Mouse (Mus musculus): ENCODE measurements around the gene Tnrc18.

The Tnrc18 gene

GRCm38 (mm10) chr5:142822286-142823095 is 5.0 kb upstream of the Tnrc18 start:
- DNase-seq, result no peak

- DNase-seq, result no peak
These were observed 4.5 kb upstream of the Tnrc18 start for GRCm38 (mm10) chr5:142821974-142822285.

GRCm38 (mm10) chr5:142821266-142821973 is 4.0 kb upstream of the Tnrc18 start:
- peak; percentile 18 for DNase-seq

GRCm38 (mm10) chr5:142820276-142821265 is 3.1 kb upstream of the Tnrc18 start:
- DNase-seq, result no peak

- DNase-seq, result no peak
These were observed 2.2 kb upstream of the Tnrc18 start for GRCm38 (mm10) chr5:142819385-142820275.

GRCm38 (mm10) chr5:142818435-142819360 is 1.2 kb upstream of the Tnrc18 start:
- no peak for DNase-seq

- DNase-seq, result peak; percentile 46
These were observed 495 bp downstream of the Tnrc18 start for GRCm38 (mm10) chr5:142816811-142817523.

- DNase-seq, result peak; percentile 10
These were observed 1.2 kb downstream of the Tnrc18 start for GRCm38 (mm10) chr5:142816031-142816810.

- DNase-seq, result no peak
These were observed 2.0 kb downstream of the Tnrc18 start for GRCm38 (mm10) chr5:142815421-142816001.

- no peak for DNase-seq
These were observed 2.6 kb downstream of the Tnrc18 start for GRCm38 (mm10) chr5:142814711-142815420.

- no peak for DNase-seq
These were observed 3.3 kb downstream of the Tnrc18 start for GRCm38 (mm10) chr5:142814161-142814651.

- DNase-seq, result no peak
These were observed 3.7 kb downstream of the Tnrc18 start for GRCm38 (mm10) chr5:142813722-142814111.

GRCm38 (mm10) chr5:142812976-142813721 is 4.3 kb downstream of the Tnrc18 start:
- no peak for DNase-seq

GRCm38 (mm10) chr5:142812621-142812975 is 4.9 kb downstream of the Tnrc18 start:
- DNase-seq, result no peak

- no peak for DNase-seq
These were observed 5.5 kb downstream of the Tnrc18 start for GRCm38 (mm10) chr5:142811870-142812443.

- no peak for DNase-seq
These were observed 6.5 kb downstream of the Tnrc18 start for GRCm38 (mm10) chr5:142810710-142811599.

All from thymus, postnatal 14 days (tissue).